Mouse (Mus musculus) CH12.LX (cell line): ENCODE measurements around the gene Rassf5.

ENCODE experiments used
- CHD1 ChIP-seq: IDR thresholded peaks from 2 replicates; pipeline ENCODE4 v1.6.1; 2012; ENCODE audit warnings: low read depth, low read length, improper control_type of control experiment, inconsistent platforms
- CTCF ChIP-seq, 2 experiments: IDR thresholded peaks in 1 of 2; conservative IDR thresholded peaks in 1 of 2; 2 replicates each; pipeline ENCODE4 v1.5.1; 2011 to 2012; ENCODE audit warnings: low read depth in 2 of 2, low read length in 2 of 2, improper control_type of control experiment in 1 of 2, inconsistent platforms in 1 of 2, mild to moderate bottlenecking in 1 of 2, moderate library complexity in 1 of 2
- EP300 ChIP-seq: IDR thresholded peaks from 2 replicates; pipeline ENCODE4 v1.6.1; 2011; ENCODE audit warnings: low read length, improper control_type of control experiment
- HCFC1 ChIP-seq: IDR thresholded peaks from 2 replicates; pipeline ENCODE4 v1.6.1; 2012; ENCODE audit warnings: low read depth, mild to moderate bottlenecking, inconsistent platforms, low read length, improper control_type of control experiment
- JUND ChIP-seq: conservative IDR thresholded peaks from 2 replicates; pipeline ENCODE4 v1.6.1; 2011; ENCODE audit warnings: low read depth, low read length, improper control_type of control experiment
- KAT2A ChIP-seq: IDR thresholded peaks from 2 replicates; pipeline ENCODE4 v1.6.1; 2012; ENCODE audit warnings: low read length, improper control_type of control experiment, inconsistent platforms; ENCODE audit not compliant: insufficient replicate concordance
- POLR2A ChIP-seq: IDR thresholded peaks from 2 replicates; pipeline ENCODE4 v1.6.1; 2011; ENCODE audit warnings: low read depth, mild to moderate bottlenecking, improper control_type of control experiment, low read length
- TCF12 ChIP-seq: IDR thresholded peaks from 2 replicates; pipeline ENCODE4 v1.6.1; 2014; ENCODE audit warnings: low read depth, mild to moderate bottlenecking, inconsistent platforms, low read length, improper control_type of control experiment

DNA sequence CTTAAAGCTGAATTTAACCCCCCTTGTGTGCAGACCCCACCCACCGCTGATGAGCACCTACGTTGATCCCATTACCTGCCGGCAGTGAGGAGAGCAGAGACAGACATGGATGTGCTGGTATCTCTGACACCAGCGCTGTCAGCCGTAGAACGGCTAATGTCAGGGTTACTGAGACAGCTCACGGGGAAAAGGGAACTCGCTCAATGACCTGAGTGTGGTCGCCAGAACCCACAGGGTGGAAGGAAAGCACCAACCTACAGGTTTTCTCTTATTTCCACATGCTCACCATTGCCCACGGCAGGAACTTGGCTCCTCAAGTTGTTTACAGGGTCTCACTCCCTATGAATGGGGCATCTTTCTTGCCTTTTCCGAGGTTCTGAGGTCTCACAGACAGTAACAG is 26.1 kb downstream of the Rassf5 start:
- TF ChIP-seq EP300 (no peak), CHD1 (no peak), CTCF (conservative IDR thresholded peaks at IDR 0.05 in 1 of 2, IDR thresholded peaks at IDR 0.05 in 1 of 2; ENCODE audit: low read depth in 2 of 2, low read length in 2 of 2) (no peak), POLR2A (no peak), TCF12 (no peak), HCFC1 (no peak), KAT2A (no peak), JUND (no peak)
